Mouse (Mus musculus) activated CD4-positive, CD25-positive, alpha-beta regulatory T cell (primary cell): ENCODE measurements around the gene Zfp638. TPM values are rescaled to one million over a fixed set of nuclear protein-coding genes. Genes with fewer than 3 reads are reported as not detected.

ENCODE experiments used
- polyA plus RNA-seq, 2 experiments: library from polyadenylated mRNA; unstranded; fragments of 100-300 nt; shearing (Covaris generic); gene quantifications; one replicate each; pipeline ENCODE4 v1.2.1; 2017

The Zfp638 gene
- 10 to 100 TPM; 89.9 to 91.3 TPM for polyA plus RNA-seq

GRCm38 (mm10) chr6:83866954-83867597 is at the start of gene Zfp638:
Gene Zfp638 (plus strand): TSS chr6:83867109.

GRCm38 (mm10) chr6:83831606-83832123 is 35.2 kb upstream of the Zfp638 start, which contains the start of gene Paip2b:
Gene Paip2b (minus strand): TSS chr6:83831741.

GRCm38 (mm10) chr6:84008363-84009171 is 141.7 kb downstream of the Zfp638 start, which contains the start of gene Dysf:
Gene Dysf (plus strand): TSS chr6:84008590.

Other genes with a start within 250 kb of the Zfp638 start
- gene Clec4f, start 210.9 kb upstream of the Zfp638 start, polyA plus RNA-seq = under 1 TPM in 1 of 2 experiments, not detected in 1; 0.14 TPM
- not detected for gene Cd207, start 189.3 kb upstream of the Zfp638 start, polyA plus RNA-seq
- gene Vax2, start 155.8 kb upstream of the Zfp638 start, polyA plus RNA-seq = 1 to 10 TPM in 1 of 2 experiments, under 1 TPM in 1; 0.79 to 5.5 TPM
- not detected for gene Atp6v1b1, start 124.1 kb upstream of the Zfp638 start, polyA plus RNA-seq
- gene Ankrd53, start 104.5 kb upstream of the Zfp638 start, polyA plus RNA-seq = not detected
- 100 to 1,000 TPM in 1 of 2 experiments, 10 to 100 TPM in 1; 91.3 to 113 TPM for gene Tex261, start 91.3 kb upstream of the Zfp638 start, polyA plus RNA-seq
- gene Nagk, start 72.1 kb upstream of the Zfp638 start, polyA plus RNA-seq = 10 to 100 TPM; 17.5 to 19.9 TPM
- 10 to 100 TPM; 24.1 to 28.0 TPM for gene Paip2b, start 35.4 kb upstream of the Zfp638 start, polyA plus RNA-seq
- under 1 TPM; 0.05 to 0.51 TPM for gene Dysf, start 141.5 kb downstream of the Zfp638 start, polyA plus RNA-seq